Mouse (Mus musculus): ENCODE measurements around the gene Clec1a. TPM values are rescaled to one million over a fixed set of nuclear protein-coding genes. Genes with fewer than 3 reads are reported as not detected.

Clec1a gene
- total RNA-seq (2023), result not detected in 4 replicates

GRCm38 (mm10) chr6:129451411-129452039 lies at the start of gene Clec1a:
Gene Clec1a, minus strand, starts transcription at chr6:129452000.

GRCm38 (mm10) chr6:129408562-129408961 lies 43.2 kb downstream of the Clec1a start, which contains the start of gene Clec9a:
Gene Clec9a, plus strand, starts transcription at chr6:129408862.

GRCm38 (mm10) chr6:129396997-129397396 lies 54.8 kb downstream of the Clec1a start, which contains the start of gene Clec1b:
Gene Clec1b, plus strand, starts transcription at chr6:129397297.

GRCm38 (mm10) chr6:129385774-129386173 lies 66.0 kb downstream of the Clec1a start, which contains the start of gene Clec12b:
Gene Clec12b, minus strand, starts transcription at chr6:129385874.

Other genes with a start within 250 kb of the Clec1a start
- gene Cd69, start 176.6 kb downstream of the Clec1a start, total RNA-seq (2023), result 626 to 798 TPM (median 731 TPM) in 4 replicates
- not detected in 4 replicates for gene 4922502D21Rik, start 120.2 kb downstream of the Clec1a start, total RNA-seq (2023)
- 5.8 to 8.3 TPM (median 6.3 TPM) in 4 replicates for gene Clec12a, start 109.3 kb downstream of the Clec1a start, total RNA-seq (2023)
- not detected in 4 replicates for gene Clec12b, start 66.1 kb downstream of the Clec1a start, total RNA-seq (2023)
- gene Clec1b, start 54.7 kb downstream of the Clec1a start, total RNA-seq (2023), result 0.55 to 2.1 TPM (median 0.75 TPM) in 3 of 4 replicates, not detected in the other
- gene Clec9a, start 43.1 kb downstream of the Clec1a start, total RNA-seq (2023), result 0.27 to 2.0 TPM (median 0.31 TPM) in 3 of 4 replicates, not detected in the other
- not detected in 4 replicates for gene Olr1, start 55.2 kb upstream of the Clec1a start, total RNA-seq (2023)
- gene Tmem52b, start 60.6 kb upstream of the Clec1a start, total RNA-seq (2023), result not detected in 4 replicates
- 12.0 to 14.6 TPM (median 13.2 TPM) in 4 replicates for gene Gabarapl1, start 81.2 kb upstream of the Clec1a start, total RNA-seq (2023)
- gene Klre1, start 125.9 kb upstream of the Clec1a start, total RNA-seq (2023), result 0.86 to 2.4 TPM (median 1.0 TPM) in 4 replicates
- gene Klrd1, start 139.8 kb upstream of the Clec1a start, total RNA-seq (2023), result 0.70 to 3.0 TPM (median 2.2 TPM) in 4 replicates
- 0.60 to 1.1 TPM (median 0.79 TPM) in 4 replicates for gene Klrk1, start 171.9 kb upstream of the Clec1a start, total RNA-seq (2023)
- not detected in 4 replicates for gene Klrc3, start 191.3 kb upstream of the Clec1a start, total RNA-seq (2023)
- 0.47 to 0.55 TPM in 2 of 4 replicates, not detected in the others for gene Klrc2, start 208.7 kb upstream of the Clec1a start, total RNA-seq (2023)
- 1.4 to 2.0 TPM (median 1.6 TPM) in 4 replicates for gene Klrc1, start 227.0 kb upstream of the Clec1a start, total RNA-seq (2023)

Measured in B cell, adult 62 days (primary cell).